In the genomic region with DNA sequence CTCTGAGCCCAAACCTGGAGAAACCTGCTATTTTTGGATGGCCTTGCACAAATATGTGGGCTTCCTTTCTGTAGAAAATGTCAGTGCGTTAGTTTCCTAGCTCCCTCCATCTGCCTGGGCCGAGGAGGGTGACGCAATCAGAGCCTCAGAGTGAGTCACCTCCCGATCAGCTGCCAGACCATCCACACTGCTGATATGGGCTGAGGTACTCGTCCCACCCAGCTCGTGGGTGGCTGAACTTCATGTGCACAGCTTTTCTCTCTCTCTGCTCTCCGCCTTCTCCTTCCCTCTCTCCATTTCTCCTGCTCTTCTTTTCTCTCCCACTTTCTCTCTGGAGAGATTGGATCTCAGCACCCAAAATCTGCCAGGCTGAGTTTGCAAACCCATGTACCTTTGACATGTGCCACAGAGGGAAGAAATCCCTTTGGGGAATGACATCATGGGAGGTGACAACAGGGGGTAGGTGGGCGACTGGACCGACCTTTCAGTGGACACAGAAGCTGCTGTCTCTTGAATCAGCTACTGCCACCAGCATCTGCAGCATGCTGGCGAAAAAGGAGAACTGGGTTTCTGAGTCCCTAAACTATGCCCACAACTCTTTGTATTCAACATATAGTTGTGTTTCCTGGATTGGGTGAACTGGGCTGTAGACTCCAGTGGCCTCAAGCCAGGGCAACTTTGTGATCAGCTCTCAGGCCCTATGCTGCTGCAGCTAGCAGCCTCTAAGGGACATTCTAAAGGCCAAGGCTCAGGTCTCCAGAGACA, we compare ENCODE assay signal across 8 mouse cellular contexts. TPM values are rescaled to one million over a fixed set of nuclear protein-coding genes. Genes with fewer than 3 reads are reported as not detected.
DNase-seq lines count a peak whose midpoint lies in the region; ATAC-seq and TF ChIP-seq lines count a peak whose summit lies in the region.

No protein-coding gene starts in this region.

- no peak overlapping the region for H3K4me3 ChIP-seq in heart, adult 2 months
- H3K4me3 ChIP-seq in left cerebral cortex, adult 2 months, result no peak overlapping the region
- no peak overlapping the region for H3K4me3 ChIP-seq in myocyte

- no peaks in the 10 kb centered on the region; the same call in none of the 2 replicates for H3K27me3 ChIP-seq in heart, adult 2 months (ENCODE audit: control insufficient read depth, insufficient read depth, low read length)
- H3K27me3 ChIP-seq in myocyte (ENCODE audit: control insufficient read depth, insufficient read depth, insufficient read length), result no peaks in the 10 kb centered on the region

- H3K79me2 ChIP-seq in heart, adult 2 months (replicated peaks; ENCODE audit: control insufficient read depth, insufficient read depth, low read length), result no peaks in the 10 kb centered on the region
- H3K79me2 ChIP-seq in myocyte (ENCODE audit: control insufficient read depth, insufficient read depth), result no peaks in the 10 kb centered on the region

- TF ChIP-seq EP300 in heart, adult 2 months (IDR thresholded peaks at IDR 0.05; ENCODE audit: insufficient read depth, low read depth, low read length), result 0 out of 2 replicates have a peak, but pooled peaks have one; percentile 54

- no peak for TF ChIP-seq CTCF in heart, adult 2 months (IDR thresholded peaks at IDR 0.05)
- TF ChIP-seq CTCF in left cerebral cortex, adult 2 months (IDR thresholded peaks at IDR 0.05), result no peak

- ATAC-seq in erythroblast, adult 5-6 weeks (replicated peaks; ENCODE audit: low FRiP score, poor library complexity, severe bottlenecking), result no peak

- intact Hi-C loops in heart, adult 2 months (cut with DNase I), result no loop called here
- intact Hi-C loops in left cerebral cortex, adult 2 months (cut with DNase I), result loop anchor here (1.0 kb wide), 1 partner anchor 14 kb away; no protein-coding TSS in a partner anchor

- H3ac ChIP-seq in myocyte (ENCODE audit: control insufficient read depth, insufficient read length), result no peak overlapping the region

- DNase-seq in 3T3-L1 (ENCODE audit: low read depth, low spot score), result peak; percentile 94
- peak; percentile 81 for DNase-seq in adrenal gland, postnatal 10 days
- DNase-seq in heart, adult 2 months, result peak; percentile 75 to 86
- DNase-seq in left cerebral cortex, adult 2 months (ENCODE audit: extremely low spot score in 1 of 2, low spot score in 2 of 2), result peak; percentile 80 to 84
- no peak for DNase-seq in thymus, postnatal 0 days (ENCODE audit: low spot score)
- no peak for DNase-seq in spleen, adult 12 weeks (ENCODE audit: low spot score)

- 0 out of 2 replicates have a peak, but pooled peaks have one; percentile 19 for TF ChIP-seq POLR2A in heart, adult 2 months (IDR thresholded peaks at IDR 0.05; ENCODE audit: insufficient read depth, low read depth, low read length)
- peak; percentile 35 for TF ChIP-seq POLR2A in myocyte (IDR thresholded peaks at IDR 0.05; ENCODE audit: insufficient read length, low read depth)

- H3K27ac ChIP-seq in heart, adult 2 months, result no peak overlapping the region
- peak overlapping the region; percentile 90 for H3K27ac ChIP-seq in left cerebral cortex, adult 2 months

- no peak overlapping the region for H3K9ac ChIP-seq in heart, adult 2 months (ENCODE audit: low read depth, low read length)

- peaks cover 14% of the 10 kb centered on the region for H3K4me1 ChIP-seq in heart, adult 2 months (ENCODE audit: control insufficient read depth, insufficient read depth, low read length)

- H3K36me3 ChIP-seq in heart, adult 2 months (ENCODE audit: control insufficient read depth, insufficient read depth, low read length), result no peaks in the 10 kb centered on the region
- no peaks in the 10 kb centered on the region for H3K36me3 ChIP-seq in myocyte (ENCODE audit: control insufficient read depth, insufficient read depth)

- WGBS in heart, adult 2 months, result 36% methylated on average over 10 of the region's 10 CpGs

- peak overlapping the region; percentile 80 for H3K4me2 ChIP-seq in myocyte (ENCODE audit: low read depth)

TF ChIP-seq in myocyte, 11 proteins besides CTCF, POLR2A, EP300 and RAD21:
- TF ChIP-seq E2F4 (IDR thresholded peaks at IDR 0.05; ENCODE audit: insufficient read depth) (no peak), TCF12 (IDR thresholded peaks at IDR 0.05; ENCODE audit: insufficient read depth, poor library complexity, severe bottlenecking) (peak; percentile 23), USF1 (IDR thresholded peaks at IDR 0.05; ENCODE audit: low read depth) (peak; percentile 15), SRF (IDR thresholded peaks at IDR 0.05; ENCODE audit: control insufficient read depth, insufficient read length, low read depth) (peak; percentile 36), POLR2AphosphoS2 (IDR thresholded peaks at IDR 0.05; ENCODE audit: insufficient read length, low read depth) (no peak), MYOD1 (IDR thresholded peaks at IDR 0.05; ENCODE audit: control insufficient read depth in 1 of 3, insufficient read length in 2 of 3, low read depth in 2 of 3) (peak in 2 of 3 experiments; percentile 82 to 95), MAX (IDR thresholded peaks at IDR 0.05; ENCODE audit: low read depth) (no peak), TCF3 (IDR thresholded peaks at IDR 0.05; ENCODE audit: insufficient read length, low read depth) (peak; percentile 53), REST (IDR thresholded peaks at IDR 0.05; ENCODE audit: insufficient read depth, insufficient read length) (no peak), CEBPB (IDR thresholded peaks at IDR 0.05; ENCODE audit: insufficient read depth, poor library complexity, severe bottlenecking) (peak; percentile 97), MYOG (IDR thresholded peaks at IDR 0.05; ENCODE audit: control insufficient read depth in 1 of 3, insufficient read depth in 1 of 3, insufficient read length in 2 of 3, low read depth in 2 of 3) (peak; percentile 45 to 95 (median 83))

RNA-seq across cellular contexts. Expression of a gene that starts 36.1 kb away (rescaled TPM):
- total RNA-seq in adrenal gland, postnatal 10 days (2021), result 10 to 100 TPM; 24.4 to 31.8 TPM
- 10 to 100 TPM; 12.4 to 13.0 TPM for total RNA-seq in heart, adult 2 months (2021)
- 18.4 and 24.0 TPM in 2 replicates for polyA plus RNA-seq in heart, adult 2 months (2012; rRNA removed)
- total RNA-seq in left cerebral cortex, adult 2 months (2021), result 10 to 100 TPM; 60.0 to 69.0 TPM
- 25.5 TPM for polyA plus RNA-seq in myocyte (2012; fragmentation: generic; extraction: Trizol)
- 18.5 and 21.1 TPM in 2 replicates for polyA plus RNA-seq in thymus, postnatal 0 days (2015; fragmentation: Nextera tagmentation; extraction: Ambion mirVana)
- total RNA-seq in erythroblast, adult 5-6 weeks (2015; ENCODE audit: low replicate concordance), result 3.5 and 14.6 TPM in 2 replicates
- total RNA-seq in erythroblast, adult 5-6 weeks (2017; ENCODE audit: low replicate concordance), result 2.7 and 2.8 TPM in 2 replicates

Comparison
In these comparisons a context has a peak if more than half of its experiments do, and no peak if none do; other contexts are left out.
1. DNase-seq: peak in 3T3-L1 (single experiment), adrenal gland, postnatal 10 days (single experiment), heart, adult 2 months (2 of 2) and left cerebral cortex, adult 2 months (2 of 2); none in thymus, postnatal 0 days (single experiment) and spleen, adult 12 weeks (single experiment).